Mouse (Mus musculus) urinary bladder, postnatal 4 days (tissue): ENCODE data around the gene Cntfr.

Source experiments
- DNase-seq, 2 experiments: peaks; one replicate each; pipeline ENCODE4 v3.0.0; 2021 to 2022; ENCODE audit warnings: low spot score in 2 of 2

The Cntfr gene

GRCm38 (mm10) chr4:41614156-41614555, 82.7 kb downstream of the Cntfr start:
- DNase-seq = peak; percentile 67 to 86

GRCm38 (mm10) chr4:41612166-41612565, 84.7 kb downstream of the Cntfr start:
- DNase-seq = no peak

DNA sequence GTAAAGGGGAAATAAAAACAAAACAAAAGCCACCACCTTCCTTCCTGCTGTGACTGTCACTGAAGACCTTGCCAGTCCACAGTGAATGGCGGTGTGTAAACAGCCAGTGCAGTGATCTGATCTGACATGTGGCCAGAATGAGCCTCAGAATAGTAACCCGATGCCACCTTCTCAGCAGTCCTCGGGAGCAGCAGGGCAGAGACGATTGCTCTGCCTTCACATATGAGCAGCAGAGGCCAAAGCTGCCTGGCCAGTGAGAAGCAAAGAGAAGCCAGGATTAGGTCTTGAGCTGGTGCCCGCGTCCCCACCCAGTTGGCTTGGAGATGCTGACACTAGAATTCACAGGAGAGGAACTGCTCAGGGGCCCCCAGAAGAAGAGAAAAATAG, 86.3 kb downstream of the Cntfr start:
- no peak for DNase-seq

DNA sequence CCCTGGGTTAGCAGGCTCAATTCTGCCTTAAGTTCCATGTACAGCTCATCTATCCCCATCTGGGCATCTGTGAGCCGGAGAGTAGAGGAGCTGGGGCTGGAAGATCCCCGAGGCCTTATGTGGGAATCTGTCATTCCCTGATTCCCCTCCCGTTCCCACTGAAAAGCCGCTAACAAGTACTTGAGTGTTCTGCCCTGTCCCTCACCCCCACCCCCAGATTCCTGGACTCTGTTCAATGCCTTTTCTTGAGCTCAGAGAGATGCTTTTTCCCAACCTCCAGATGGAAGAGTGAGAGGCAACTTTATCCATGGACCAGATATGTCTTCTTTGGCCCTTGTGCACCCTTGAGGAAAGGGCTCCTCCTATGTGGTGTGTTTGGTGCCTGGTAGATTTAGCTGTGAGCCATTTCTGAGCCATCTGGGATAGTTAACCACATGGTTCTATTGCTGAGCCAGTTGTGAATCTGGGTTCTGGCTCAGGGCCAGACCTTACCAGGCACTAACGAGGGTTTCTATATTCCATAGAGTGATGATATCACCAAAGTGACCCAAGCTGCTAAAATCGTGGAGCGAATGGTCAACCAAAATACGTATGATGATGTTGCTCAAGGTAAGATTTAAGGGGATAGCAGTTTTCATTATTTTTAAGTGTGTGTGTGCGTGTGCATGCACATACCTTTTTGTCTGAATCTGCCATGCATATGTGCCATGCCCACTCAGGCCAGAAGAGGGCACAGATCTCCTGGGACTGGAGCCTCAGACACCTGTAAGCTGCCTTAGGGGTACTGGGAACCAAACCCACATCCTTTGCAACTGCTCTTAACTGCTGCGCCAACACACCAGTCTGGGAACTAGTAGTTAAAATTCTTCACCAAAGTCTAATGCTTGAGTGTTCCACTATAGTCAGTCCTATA, 87.0 kb downstream of the Cntfr start:
- no peak for DNase-seq
